Mouse (Mus musculus) cortical plate, adult 2 months (tissue): ENCODE results near the gene 9530077C05Rik.

ENCODE experiments used
- CTCF ChIP-seq: fragments of 200-500 bp; IDR thresholded peaks from 2 replicates; pipeline ENCODE4 v1.5.1; 2011; ENCODE audit warnings: mild to moderate bottlenecking, control low read depth, low read length; ENCODE audit not compliant: insufficient read depth; ENCODE audit errors: extremely low read depth
- POLR2A ChIP-seq: fragments of 200-500 bp; IDR thresholded peaks from 2 replicates; pipeline ENCODE4 v1.6.1; 2011; ENCODE audit warnings: mild to moderate bottlenecking, low read length, control low read depth; ENCODE audit not compliant: insufficient read depth; ENCODE audit errors: extremely low read depth

DNA sequence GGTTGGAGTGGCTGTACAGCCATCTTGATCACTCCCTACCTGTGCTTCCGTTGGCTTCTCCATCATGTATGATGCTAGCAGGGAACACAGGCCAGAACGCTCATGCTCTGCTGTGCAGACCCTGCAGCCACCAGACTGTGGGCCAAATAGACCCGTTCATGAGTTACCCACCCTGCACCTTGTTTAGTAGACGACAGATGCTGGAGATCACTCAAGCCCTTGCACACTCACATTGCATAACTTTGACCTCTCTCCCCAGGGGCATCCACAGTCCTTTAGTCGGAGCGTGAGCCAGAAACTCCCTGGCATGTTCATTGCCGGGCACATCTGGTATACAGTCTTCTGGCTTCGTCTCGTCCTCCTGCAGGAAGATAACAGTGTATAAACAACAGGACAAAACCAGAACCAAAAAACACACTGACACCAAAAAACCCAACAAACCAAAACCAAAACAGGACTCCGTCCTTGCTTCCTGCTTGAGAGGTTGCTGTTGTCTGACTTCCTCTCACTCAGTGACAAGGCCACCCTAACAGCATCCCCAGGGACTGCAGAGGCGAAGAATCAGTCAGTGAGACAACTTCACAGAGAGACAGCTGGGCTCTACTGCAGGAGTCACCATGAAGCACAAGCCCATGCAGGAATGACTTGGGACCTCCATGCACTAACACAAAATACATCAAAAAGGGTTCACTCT lies 46.0 kb downstream of the 9530077C05Rik start:
- TF ChIP-seq CTCF (no peak), POLR2A (no peak)
